Mouse (Mus musculus) erythroblast, embryonic 14.5 days (primary cell): ENCODE measurements around the gene Scaf1.

Experiments
- GATA1 ChIP-seq: IDR thresholded peaks from 2 replicates; pipeline ENCODE4 v1.6.1; 2012; ENCODE audit warnings: low read length, inconsistent platforms, mixed read lengths
- TAL1 ChIP-seq: IDR thresholded peaks from 3 replicates; pipeline ENCODE4 v1.6.1; 2012; ENCODE audit warnings: low read length, inconsistent platforms, mixed read lengths

- TF ChIP-seq TAL1 (no peak), GATA1 (no peak)
Observed at GRCm38 (mm10) chr7:44954091-44954885, 61.9 kb downstream of the Scaf1 start.
